Mouse (Mus musculus): ENCODE data around the gene Cnpy3. TPM values are rescaled to one million over a fixed set of nuclear protein-coding genes. Genes with fewer than 3 reads are reported as not detected.
"Not testable (repeated sequence)": the region's sequence is repeated elsewhere in the genome, so short reads cannot be mapped to it uniquely, and the experiment has no call there.

Gene Cnpy3
- polyA plus RNA-seq (2012; rRNA removed) = 59.9 and 60.0 TPM in 2 replicates

- DNase-seq (ENCODE audit: low read depth) = no peak
Observed at GRCm38 (mm10) chr17:46751794-46752556, at the start of gene Cnpy3. Cnpy3 (minus strand) TSS chr17:46752214.

GRCm38 (mm10) chr17:46801761-46802160 is 49.7 kb upstream of the Cnpy3 start:
- no peak for DNase-seq (ENCODE audit: low read depth)

GRCm38 (mm10) chr17:46799680-46800079 is 47.7 kb upstream of the Cnpy3 start:
- no peak for DNase-seq (ENCODE audit: low read depth)

- no peak for DNase-seq (ENCODE audit: low read depth)
Observed at GRCm38 (mm10) chr17:46797386-46797785, 45.4 kb upstream of the Cnpy3 start.

GRCm38 (mm10) chr17:46796743-46797142 is 44.7 kb upstream of the Cnpy3 start:
- no peak for DNase-seq (ENCODE audit: low read depth)

- DNase-seq (ENCODE audit: low read depth) = no peak
Observed at GRCm38 (mm10) chr17:46792963-46793362, 40.9 kb upstream of the Cnpy3 start.

DNA sequence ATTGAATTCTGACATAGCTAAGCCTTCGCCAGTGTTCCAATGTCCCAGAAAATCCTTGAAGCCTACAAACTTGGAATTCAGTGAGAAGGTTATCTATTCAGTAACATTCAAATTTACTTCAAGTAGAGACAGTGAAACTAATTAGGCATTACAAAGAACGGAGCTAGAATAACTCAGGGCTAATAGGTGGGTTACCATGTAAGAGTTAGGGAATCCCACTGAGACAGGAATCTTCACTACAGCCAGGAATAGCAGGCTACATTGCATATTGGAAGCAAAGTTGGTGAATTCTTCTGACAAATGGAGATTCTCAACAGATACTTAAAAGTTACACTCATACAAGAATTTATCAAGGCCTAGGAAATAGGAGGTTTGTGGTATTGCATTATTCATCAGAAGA is 36.0 kb upstream of the Cnpy3 start:
- not testable (repeated sequence) for DNase-seq (ENCODE audit: low read depth)

- no peak for DNase-seq (ENCODE audit: low read depth)
Observed at GRCm38 (mm10) chr17:46786952-46787351, 34.9 kb upstream of the Cnpy3 start.

- DNase-seq (ENCODE audit: low read depth) = no peak
Observed at GRCm38 (mm10) chr17:46783222-46783565, 31.2 kb upstream of the Cnpy3 start.

DNA sequence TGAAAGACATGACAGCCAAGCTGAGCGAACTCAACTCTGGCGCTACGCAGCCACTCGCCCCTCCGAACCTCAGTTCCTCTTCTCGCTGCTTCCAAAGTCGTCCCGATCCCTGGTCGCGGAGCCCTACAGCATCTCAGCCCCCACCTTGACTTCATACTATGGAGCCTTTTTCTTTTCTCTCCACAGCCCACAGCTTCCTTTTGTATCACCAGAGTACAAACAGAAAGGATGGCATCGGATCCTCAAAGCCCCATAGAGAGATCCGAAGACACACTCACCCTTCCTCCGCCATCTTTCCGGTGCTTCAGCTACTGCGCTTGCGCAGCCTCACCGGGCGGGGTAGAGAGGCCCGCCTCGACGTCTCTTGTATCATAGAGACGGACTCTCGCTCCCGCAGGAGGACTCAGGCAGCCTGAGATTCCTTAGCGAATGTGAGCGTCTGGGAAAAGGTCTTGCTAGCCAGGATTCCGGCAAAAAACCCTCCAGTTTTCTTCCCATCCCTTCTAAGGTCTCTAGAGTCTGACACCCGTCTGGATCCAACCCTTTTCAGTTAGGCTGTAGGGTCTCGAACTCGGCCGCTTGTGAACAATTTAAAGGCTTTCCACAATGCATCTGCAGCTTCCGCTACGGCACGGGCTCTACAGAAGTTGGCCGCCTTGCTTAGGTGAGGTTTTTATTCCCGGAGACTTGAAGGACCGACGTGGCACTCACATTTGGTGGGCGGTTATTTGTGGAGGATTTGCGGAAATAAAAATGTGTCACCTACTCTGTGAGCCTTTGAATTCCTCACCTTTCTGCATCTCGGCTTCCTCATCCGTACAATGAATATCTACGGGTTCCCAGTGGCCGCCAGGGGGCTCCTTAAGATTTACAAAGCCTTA is 30.6 kb upstream of the Cnpy3 start, which contains the start of gene Rpl7l1:
Gene Rpl7l1 (minus strand): TSS at position 332 of the 881 bp plus-strand sequence.
- DNase-seq (ENCODE audit: low read depth) = no peak

DNA sequence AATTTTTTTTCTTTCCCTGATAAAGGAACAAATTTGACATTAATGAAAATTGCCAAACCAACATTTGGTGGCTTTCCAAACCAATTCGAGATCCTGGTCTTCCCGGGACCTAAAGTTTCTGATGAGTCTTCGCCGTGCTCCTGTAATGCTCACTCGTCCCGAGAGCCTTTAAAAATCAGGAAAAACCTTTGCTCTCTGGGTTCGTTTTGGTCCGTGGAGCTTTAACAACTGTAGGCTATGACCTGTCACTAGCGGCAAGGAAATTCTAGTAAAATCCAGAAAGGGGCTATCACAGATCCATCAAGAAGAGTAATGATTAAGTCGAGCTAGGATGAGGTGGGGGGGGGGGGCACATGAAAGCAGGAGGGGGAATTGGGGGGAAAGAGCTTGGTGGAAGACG is 29.9 kb upstream of the Cnpy3 start:
- no peak for DNase-seq (ENCODE audit: low read depth)

DNA sequence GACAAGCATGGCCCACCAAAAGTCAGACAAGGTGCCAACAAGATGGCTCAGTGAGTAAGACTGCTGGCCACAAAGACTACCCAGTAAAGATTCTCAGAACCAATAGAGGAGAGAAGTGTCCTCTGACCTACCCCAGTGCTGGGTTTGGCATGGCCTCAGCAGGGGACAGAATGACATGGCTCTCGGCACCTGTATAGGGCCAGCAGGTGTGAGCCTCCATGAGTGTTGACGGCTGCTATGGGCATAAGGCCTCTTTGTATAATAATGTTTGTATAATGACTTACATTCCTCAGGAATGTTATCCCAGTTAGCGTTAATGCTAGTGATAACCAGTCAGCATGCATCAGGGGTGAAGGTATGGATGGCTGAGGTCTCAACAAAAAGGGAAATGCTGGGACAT is 24.1 kb upstream of the Cnpy3 start:
- DNase-seq (ENCODE audit: low read depth) = no peak

DNA sequence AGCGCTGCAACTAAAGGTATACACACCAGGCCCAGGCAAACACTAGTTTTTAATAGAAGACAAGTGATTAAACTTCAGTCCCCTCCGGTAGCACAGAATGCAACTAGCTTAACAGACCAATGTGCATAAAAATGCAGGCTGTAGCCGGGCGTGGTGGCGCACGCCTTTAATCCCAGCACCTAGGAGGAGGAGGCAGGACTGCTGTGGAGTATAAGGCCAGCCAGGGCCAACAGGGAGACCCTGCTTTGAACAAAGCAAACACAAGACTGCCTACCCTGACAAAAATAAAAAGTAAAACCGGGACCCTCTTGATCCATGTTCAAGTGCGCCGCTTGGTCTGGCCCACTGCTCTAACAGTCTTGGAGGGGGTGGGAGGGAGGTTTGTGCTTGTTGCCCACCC is 23.1 kb upstream of the Cnpy3 start:
- no peak for DNase-seq (ENCODE audit: low read depth)

DNA sequence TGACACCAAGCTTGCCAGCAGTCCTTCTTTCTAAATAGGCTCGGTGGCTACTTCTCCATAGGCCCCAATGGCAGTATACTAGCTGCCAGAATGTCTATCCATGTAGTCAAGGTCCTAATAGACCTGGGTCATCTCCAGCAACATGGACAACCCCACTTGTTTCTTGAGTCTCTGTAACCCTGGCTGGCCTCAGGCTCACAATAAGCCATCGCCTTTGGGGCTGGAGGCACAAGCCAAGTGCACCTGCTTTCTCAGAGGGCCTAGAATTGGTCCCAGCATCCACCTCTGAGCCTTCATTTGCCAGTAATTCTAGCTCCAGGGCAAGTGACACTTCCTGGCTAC is 22.1 kb upstream of the Cnpy3 start:
- no peak for DNase-seq (ENCODE audit: low read depth)

DNA sequence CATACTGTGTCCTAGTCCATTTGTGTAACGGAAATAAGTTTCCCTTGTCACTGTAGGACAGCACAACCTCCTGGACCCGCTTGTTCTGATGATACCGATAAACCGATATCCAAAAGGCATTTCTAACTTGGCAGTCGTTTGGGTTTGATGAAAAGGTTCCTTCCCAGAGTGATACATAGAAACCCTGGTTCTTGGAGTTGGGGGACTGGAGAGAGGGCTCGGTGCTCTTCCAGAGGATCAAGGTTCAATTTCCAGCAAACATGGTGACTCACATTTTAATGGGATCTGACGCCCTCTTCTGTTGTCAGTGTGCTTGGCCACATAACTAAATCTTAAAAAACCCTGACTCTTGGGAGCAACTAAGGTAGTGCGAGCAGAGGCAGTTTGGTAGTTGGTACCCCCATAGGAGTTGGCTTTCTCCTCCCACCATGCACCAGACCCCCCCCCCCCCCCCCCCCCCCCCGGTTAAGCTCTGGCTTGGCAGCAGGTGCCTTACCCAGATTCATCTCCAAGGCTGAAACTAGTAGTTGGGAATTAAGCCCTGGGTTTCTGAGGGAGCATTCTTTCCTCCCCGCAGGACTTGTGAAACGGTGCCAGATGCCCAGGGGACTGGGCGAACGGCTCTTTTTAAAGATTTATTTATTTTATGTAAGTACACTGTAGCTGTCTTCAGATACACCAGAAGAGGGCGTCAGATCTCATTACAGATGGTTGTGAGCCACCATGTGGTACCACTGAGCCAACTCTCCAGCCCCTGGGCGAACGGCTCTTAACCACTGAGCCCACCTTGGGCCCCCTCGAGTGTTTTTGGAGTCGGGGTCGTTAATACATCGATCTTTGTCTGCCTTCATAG is 21.5 kb upstream of the Cnpy3 start:
- DNase-seq (ENCODE audit: low read depth) = no peak

GRCm38 (mm10) chr17:46772404-46773277 is 20.6 kb upstream of the Cnpy3 start, which contains the start of gene 2310039H08Rik:
2310039H08Rik (plus strand) TSS chr17:46772635.
- no peak for DNase-seq (ENCODE audit: low read depth)

- DNase-seq (ENCODE audit: low read depth) = no peak
Observed at GRCm38 (mm10) chr17:46772038-46772403, 20.0 kb upstream of the Cnpy3 start.

DNA sequence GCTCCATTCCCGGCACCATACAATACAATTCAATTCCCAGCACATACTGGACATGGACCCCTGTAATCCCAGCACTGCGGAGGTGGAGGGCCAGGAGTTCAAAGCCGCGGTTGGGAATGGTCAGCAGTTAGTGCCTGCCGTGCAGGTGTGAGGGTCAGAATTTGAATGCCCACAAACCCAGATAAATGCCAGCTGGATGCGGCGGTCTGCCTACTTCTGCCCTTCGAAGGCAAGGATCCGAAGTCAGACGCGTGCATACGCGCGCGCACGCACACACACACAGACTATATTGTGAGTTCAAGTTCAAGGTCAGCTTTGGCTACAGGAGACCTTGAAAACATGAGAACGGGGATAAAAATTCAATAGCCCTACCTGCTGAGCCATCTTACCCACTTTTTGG is 19.6 kb upstream of the Cnpy3 start:
- no peak for DNase-seq (ENCODE audit: low read depth)

DNA sequence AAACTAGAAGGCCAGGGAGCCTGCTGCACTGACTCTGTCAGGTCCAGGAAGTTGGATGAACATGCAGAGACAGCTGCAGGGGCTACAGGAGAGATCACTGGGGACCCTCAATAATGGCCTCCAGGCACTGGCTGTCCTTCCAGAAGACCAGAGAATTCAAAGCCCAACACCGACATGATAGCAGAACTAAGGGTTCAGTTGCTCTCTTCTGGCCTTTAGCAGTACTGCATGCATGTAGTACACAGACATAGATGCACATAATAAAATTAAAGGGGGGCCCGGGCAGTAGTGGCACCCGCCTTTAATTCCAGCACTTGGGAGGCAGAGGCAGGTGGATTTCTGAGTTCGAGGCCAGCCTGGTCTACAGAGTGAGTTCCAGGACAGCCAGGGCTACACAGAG is 19.0 kb upstream of the Cnpy3 start:
- DNase-seq (ENCODE audit: low read depth) = no peak

- no peak for DNase-seq (ENCODE audit: low read depth)
Observed at GRCm38 (mm10) chr17:46770546-46770945, 18.5 kb upstream of the Cnpy3 start.

GRCm38 (mm10) chr17:46767868-46768267 is 15.9 kb upstream of the Cnpy3 start:
- no peak for DNase-seq (ENCODE audit: low read depth)
